ENCODE assay signal across 19 mouse cellular contexts in genomic region chr1:44576610-44577009, GRCm38 (mm10). TPM values are rescaled to one million over a fixed set of nuclear protein-coding genes. Genes with fewer than 3 reads are reported as not detected.
DNase-seq lines count a peak whose midpoint lies in the region; ATAC-seq lines count a peak whose summit lies in the region.
"Had no signal": no experiment of that assay in that cellular context is flagged by ENCODE, and none has a peak within 500 bp of the region (broad histone marks: within the 10 kb centered on the region; RNA-seq: fewer than 3 reads in every experiment).

No protein-coding gene starts in this region.

- no peak overlapping the region for H3K9ac ChIP-seq in kidney, embryonic 14.5 days (ENCODE audit: low read depth, low read length)
- no peak overlapping the region for H3K9ac ChIP-seq in lung, embryonic 16.5 days (ENCODE audit: low read length)
- H3K9ac ChIP-seq: embryonic facial prominence, embryonic 13.5 days; forebrain, embryonic 13.5 days; forebrain, postnatal 0 days; heart, embryonic 13.5 days; hindbrain, embryonic 12.5 days had no signal

- no peak for ATAC-seq in kidney, embryonic 14.5 days (ENCODE audit: low FRiP score, low TSS enrichment)
- no peak for ATAC-seq in lung, embryonic 16.5 days (ENCODE audit: low read depth)
- ATAC-seq: forebrain, embryonic 13.5 days; forebrain, postnatal 0 days; hindbrain, embryonic 16.5 days had no signal

- no peaks in the 10 kb centered on the region for H3K4me1 ChIP-seq in kidney, embryonic 14.5 days (ENCODE audit: control insufficient read depth, insufficient read depth, low read length)
- H3K4me1 ChIP-seq in lung, embryonic 16.5 days (replicated peaks; ENCODE audit: control insufficient read depth, insufficient read depth, low read length): no peaks in the 10 kb centered on the region
- H3K4me1 ChIP-seq: embryonic facial prominence, embryonic 13.5 days; forebrain, embryonic 13.5 days; heart, embryonic 13.5 days; hindbrain, embryonic 12.5 days had no signal

- H3K9me3 ChIP-seq in kidney, embryonic 14.5 days (ENCODE audit: control insufficient read depth, low read length): no peaks in the 10 kb centered on the region
- H3K9me3 ChIP-seq in lung, embryonic 16.5 days (ENCODE audit: control insufficient read depth, low read length): no peaks in the 10 kb centered on the region
- H3K9me3 ChIP-seq: embryonic facial prominence, embryonic 13.5 days; forebrain, embryonic 13.5 days; heart, embryonic 13.5 days; hindbrain, embryonic 12.5 days had no signal

- DNase-seq in kidney, adult 8-10 months: no peak
- DNase-seq in lung, adult 18-20 months: no peak
- peak; percentile 24 for DNase-seq in NIH3T3 (ENCODE audit: low read depth)
- no peak for DNase-seq in cerebellum, adult 9-10 months
- DNase-seq: adrenal gland, postnatal 10 days; cerebellum, adult 11 months; cerebellum, adult 8-10 months; cerebellum, postnatal 25 days; forebrain, postnatal 0 days; gastrocnemius, postnatal 25 days; heart, adult 11 months; heart, postnatal 36 days had no signal

- H3K4me2 ChIP-seq in kidney, embryonic 14.5 days (replicated peaks; ENCODE audit: low read depth, low read length): no peak overlapping the region
- no peak overlapping the region for H3K4me2 ChIP-seq in lung, embryonic 16.5 days (ENCODE audit: low read depth, low read length)
- H3K4me2 ChIP-seq: embryonic facial prominence, embryonic 13.5 days; forebrain, embryonic 13.5 days; heart, embryonic 13.5 days; hindbrain, embryonic 12.5 days had no signal

- no peak overlapping the region for H3K4me3 ChIP-seq in kidney, embryonic 14.5 days (ENCODE audit: low read length)
- H3K4me3 ChIP-seq in lung, embryonic 16.5 days (ENCODE audit: low read length): no peak overlapping the region
- H3K4me3 ChIP-seq: embryonic facial prominence, embryonic 13.5 days; forebrain, embryonic 13.5 days; heart, embryonic 13.5 days; hindbrain, embryonic 12.5 days had no signal

- no peaks in the 10 kb centered on the region for H3K36me3 ChIP-seq in kidney, embryonic 14.5 days (ENCODE audit: control insufficient read depth, insufficient read depth, low read length)
- H3K36me3 ChIP-seq in lung, embryonic 16.5 days (ENCODE audit: control insufficient read depth, insufficient read depth, low read length): no peaks in the 10 kb centered on the region
- H3K36me3 ChIP-seq: embryonic facial prominence, embryonic 13.5 days; heart, embryonic 13.5 days; hindbrain, embryonic 12.5 days had no signal

- 70% methylated on average over 2 of the region's 2 CpGs for WGBS in kidney, embryonic 14.5 days
- WGBS in lung, embryonic 16.5 days: 54% methylated on average over 2 of the region's 2 CpGs

- H3K27ac ChIP-seq in kidney, embryonic 14.5 days (ENCODE audit: low read depth, low read length): peak overlapping the region; percentile 43; the same call in 1 of the 2 replicates
- peak overlapping the region; percentile 43 for H3K27ac ChIP-seq in lung, embryonic 16.5 days (ENCODE audit: low read length)
- H3K27ac ChIP-seq: embryonic facial prominence, embryonic 13.5 days; forebrain, embryonic 13.5 days; heart, embryonic 13.5 days; hindbrain, embryonic 12.5 days had no signal

- no peaks in the 10 kb centered on the region for H3K27me3 ChIP-seq in kidney, embryonic 14.5 days (ENCODE audit: control insufficient read depth, insufficient read depth, low read length)
- H3K27me3 ChIP-seq in lung, embryonic 16.5 days (ENCODE audit: control insufficient read depth, insufficient read depth, low read depth, low read length): no peaks in the 10 kb centered on the region
- H3K27me3 ChIP-seq: embryonic facial prominence, embryonic 13.5 days; forebrain, embryonic 13.5 days; heart, embryonic 13.5 days; hindbrain, embryonic 12.5 days had no signal

RNA-seq across cellular contexts. Expression of gene Gulp1, which starts 25.3 kb away (rescaled TPM):
- 21.7 and 23.6 TPM in 2 replicates for polyA plus RNA-seq in kidney, embryonic 14.5 days (2014; fragmentation: Nextera tagmentation; extraction: Ambion mirVana)
- polyA plus RNA-seq in lung, embryonic 16.5 days (2015; fragmentation: Nextera tagmentation; extraction: Ambion mirVana): 34.8 and 39.1 TPM in 2 replicates
